Mouse (Mus musculus): Measurements from ENCODE around the gene Gprc5b.

Gene Gprc5b

GRCm38 (mm10) chr7:118953626-118954282, 41.3 kb downstream of the Gprc5b start:
- DNase-seq (ENCODE audit: low read depth, low spot score) = no peak

GRCm38 (mm10) chr7:118949749-118950148, 45.3 kb downstream of the Gprc5b start:
- DNase-seq (ENCODE audit: low read depth, low spot score) = no peak

GRCm38 (mm10) chr7:118948677-118949282, 46.2 kb downstream of the Gprc5b start:
- no peak for DNase-seq (ENCODE audit: low read depth, low spot score)

- DNase-seq (ENCODE audit: low read depth, low spot score) = no peak
Measured at GRCm38 (mm10) chr7:118947241-118947640, 47.8 kb downstream of the Gprc5b start.

- no peak for DNase-seq (ENCODE audit: low read depth, low spot score)
Measured at GRCm38 (mm10) chr7:118944884-118945283, 50.1 kb downstream of the Gprc5b start.

- DNase-seq (ENCODE audit: low read depth, low spot score) = no peak
Measured at GRCm38 (mm10) chr7:118943170-118943569, 51.8 kb downstream of the Gprc5b start.

GRCm38 (mm10) chr7:118942297-118942696, 52.7 kb downstream of the Gprc5b start:
- DNase-seq (ENCODE audit: low read depth, low spot score) = no peak

- DNase-seq (ENCODE audit: low read depth, low spot score) = no peak
Measured at GRCm38 (mm10) chr7:118937469-118938387, 57.3 kb downstream of the Gprc5b start.

GRCm38 (mm10) chr7:118936844-118937243, 58.2 kb downstream of the Gprc5b start:
- DNase-seq (ENCODE audit: low read depth, low spot score) = no peak

GRCm38 (mm10) chr7:118935306-118935705, 59.7 kb downstream of the Gprc5b start:
- DNase-seq (ENCODE audit: low read depth, low spot score) = no peak

GRCm38 (mm10) chr7:118931502-118932395, 63.3 kb downstream of the Gprc5b start:
- DNase-seq (ENCODE audit: low read depth, low spot score) = no peak

- no peak for DNase-seq (ENCODE audit: low read depth, low spot score)
Measured at GRCm38 (mm10) chr7:118929601-118930311, 65.3 kb downstream of the Gprc5b start.

- DNase-seq (ENCODE audit: low read depth, low spot score) = no peak
Measured at GRCm38 (mm10) chr7:118928916-118929315, 66.1 kb downstream of the Gprc5b start.

GRCm38 (mm10) chr7:118928316-118928715, 66.7 kb downstream of the Gprc5b start:
- no peak for DNase-seq (ENCODE audit: low read depth, low spot score)

- DNase-seq (ENCODE audit: low read depth, low spot score) = no peak
Measured at GRCm38 (mm10) chr7:118927279-118927678, 67.7 kb downstream of the Gprc5b start.

- DNase-seq (ENCODE audit: low read depth, low spot score) = no peak
Measured at GRCm38 (mm10) chr7:118926516-118927260, 68.3 kb downstream of the Gprc5b start.

GRCm38 (mm10) chr7:118925547-118925946, 69.5 kb downstream of the Gprc5b start:
- no peak for DNase-seq (ENCODE audit: low read depth, low spot score)

- no peak for DNase-seq (ENCODE audit: low read depth, low spot score)
Measured at GRCm38 (mm10) chr7:118922441-118923202, 72.4 kb downstream of the Gprc5b start.

All from retina, postnatal 7 days (tissue).